Mouse (Mus musculus): ENCODE results near the gene Stk11. TPM values are rescaled to one million over a fixed set of nuclear protein-coding genes. Genes with fewer than 3 reads are reported as not detected.

Stk11 gene
- polyA plus RNA-seq, 1 experiment from 2014 or later = 33.5 TPM

GRCm38 (mm10) chr10:80087483-80087882 is 28.1 kb upstream of the Stk11 start:
- Histone ChIP-seq H3K4me1 (replicated peaks; ENCODE audit: control insufficient read depth, insufficient read depth, low read length) (peaks cover 9% of the 10 kb centered on the region; the same call in 1 of the 2 replicates), H3K4me3 (ENCODE audit: low read depth, low read length) (no peak overlapping the region), H3K36me3 (ENCODE audit: control insufficient read depth, insufficient read depth, low read length) (peaks cover 7% of the 10 kb centered on the region; the same call in 1 of the 2 replicates), H3K9ac (ENCODE audit: low read depth, low read length) (0 out of 2 replicates have a peak overlapping the region, but pooled peaks have one; percentile 25), H3K27ac (ENCODE audit: low read depth, low read length) (no peak overlapping the region; the same call in 1 of the 2 replicates), H3K27me3 (replicated peaks; ENCODE audit: control insufficient read depth, insufficient read depth, low read length) (no peaks in the 10 kb centered on the region), H3K4me2 (no peak overlapping the region), H3K9me3 (ENCODE audit: control insufficient read depth, low read length) (no peaks in the 10 kb centered on the region)
- WGBS = 72% methylated on average over 8 of the region's 8 CpGs
- DNase-seq (ENCODE audit: low spot score) (no peak), ATAC-seq (replicated peaks; ENCODE audit: low FRiP score) (no peak)

DNA sequence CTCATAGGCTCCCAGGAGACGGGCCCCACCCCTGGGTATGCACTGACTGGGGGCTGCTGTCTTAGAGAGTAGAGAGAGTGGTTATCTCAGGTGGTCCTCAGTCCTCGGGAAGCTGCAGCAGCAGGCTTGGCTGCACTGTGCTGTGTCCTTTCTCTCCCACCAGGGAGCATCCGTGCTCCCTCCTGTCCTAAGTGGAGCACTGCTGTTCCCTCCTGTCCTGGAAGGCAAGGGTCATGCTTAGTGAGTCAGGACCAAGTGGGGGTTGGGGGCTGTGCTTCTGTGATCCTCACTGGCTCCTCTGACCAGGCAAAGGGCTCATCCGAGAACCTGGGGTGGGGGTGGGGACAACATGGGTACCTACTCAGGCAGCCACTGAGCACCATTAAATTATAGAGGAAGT is 26.5 kb upstream of the Stk11 start:
- Histone ChIP-seq H3K9ac (ENCODE audit: low read depth, low read length) (no peak overlapping the region; the same call in 1 of the 2 replicates), H3K36me3 (ENCODE audit: control insufficient read depth, insufficient read depth, low read length) (peaks cover 4% of the 10 kb centered on the region; the same call in 1 of the 2 replicates), H3K4me2 (no peak overlapping the region), H3K9me3 (ENCODE audit: control insufficient read depth, low read length) (no peaks in the 10 kb centered on the region), H3K4me1 (replicated peaks; ENCODE audit: control insufficient read depth, insufficient read depth, low read length) (peaks cover 9% of the 10 kb centered on the region; the same call in 1 of the 2 replicates), H3K4me3 (ENCODE audit: low read depth, low read length) (no peak overlapping the region), H3K27me3 (replicated peaks; ENCODE audit: control insufficient read depth, insufficient read depth, low read length) (no peaks in the 10 kb centered on the region), H3K27ac (ENCODE audit: low read depth, low read length) (no peak overlapping the region)
- 39% methylated on average over 4 of the region's 4 CpGs for WGBS
- ATAC-seq (replicated peaks; ENCODE audit: low FRiP score) (0 out of 2 replicates have a peak, but pooled peaks have one; percentile 21), DNase-seq (ENCODE audit: low spot score) (no peak)

GRCm38 (mm10) chr10:80091527-80091926 is 24.1 kb upstream of the Stk11 start:
- no peak overlapping the region for H3K27ac ChIP-seq (ENCODE audit: low read depth, low read length)

DNA sequence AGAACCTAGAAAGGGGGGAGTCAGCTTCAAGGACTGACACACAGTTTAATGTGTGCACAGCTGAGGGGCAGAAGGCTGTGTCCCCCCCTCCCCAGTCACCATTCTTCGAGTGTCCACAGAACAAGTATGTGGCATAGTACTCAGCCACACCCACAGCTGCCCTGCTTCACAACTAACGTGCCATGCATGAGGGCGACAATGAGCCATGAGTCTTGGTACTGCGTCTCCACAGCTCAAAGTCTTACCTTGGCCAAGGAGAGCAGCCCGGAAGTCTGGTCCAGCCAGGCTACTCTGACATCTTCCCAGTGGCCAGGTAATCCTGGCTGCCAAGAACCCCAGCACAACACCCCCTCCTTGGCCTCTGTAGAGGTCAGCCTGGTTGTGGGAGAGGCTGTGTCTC is 22.9 kb upstream of the Stk11 start:
- Histone ChIP-seq H3K36me3 (ENCODE audit: control insufficient read depth, insufficient read depth, low read length) (no peaks in the 10 kb centered on the region; the same call in 1 of the 2 replicates), H3K4me3 (ENCODE audit: low read depth, low read length) (no peak overlapping the region), H3K9me3 (ENCODE audit: control insufficient read depth, low read length) (no peaks in the 10 kb centered on the region), H3K9ac (ENCODE audit: low read depth, low read length) (no peak overlapping the region; the same call in 1 of the 2 replicates), H3K27ac (ENCODE audit: low read depth, low read length) (no peak overlapping the region), H3K27me3 (replicated peaks; ENCODE audit: control insufficient read depth, insufficient read depth, low read length) (no peaks in the 10 kb centered on the region), H3K4me1 (replicated peaks; ENCODE audit: control insufficient read depth, insufficient read depth, low read length) (peaks cover 27% of the 10 kb centered on the region), H3K4me2 (no peak overlapping the region)
- 84% methylated on average over 5 of the region's 5 CpGs for WGBS
- no peak for DNase-seq (ENCODE audit: low spot score)
- ATAC-seq (replicated peaks; ENCODE audit: low FRiP score) = no peak

More at GRCm38 (mm10) chr10:80091527-80091926, 24.1 kb upstream of the Stk11 start:
- no peak overlapping the region for H3K9ac ChIP-seq (ENCODE audit: low read depth, low read length)
- DNase-seq (ENCODE audit: low spot score) = no peak
- H3K4me1 ChIP-seq (replicated peaks; ENCODE audit: control insufficient read depth, insufficient read depth, low read length) = peaks cover 19% of the 10 kb centered on the region
- no peak overlapping the region for H3K4me2 ChIP-seq
- no peaks in the 10 kb centered on the region; the same call in 1 of the 2 replicates for H3K36me3 ChIP-seq (ENCODE audit: control insufficient read depth, insufficient read depth, low read length)
- H3K4me3 ChIP-seq (ENCODE audit: low read depth, low read length) = no peak overlapping the region
- H3K9me3 ChIP-seq (ENCODE audit: control insufficient read depth, low read length) = no peaks in the 10 kb centered on the region
- no peaks in the 10 kb centered on the region for H3K27me3 ChIP-seq (replicated peaks; ENCODE audit: control insufficient read depth, insufficient read depth, low read length)
- no peak for ATAC-seq (replicated peaks; ENCODE audit: low FRiP score)
- 94% methylated on average over 6 of the region's 6 CpGs for WGBS

DNA sequence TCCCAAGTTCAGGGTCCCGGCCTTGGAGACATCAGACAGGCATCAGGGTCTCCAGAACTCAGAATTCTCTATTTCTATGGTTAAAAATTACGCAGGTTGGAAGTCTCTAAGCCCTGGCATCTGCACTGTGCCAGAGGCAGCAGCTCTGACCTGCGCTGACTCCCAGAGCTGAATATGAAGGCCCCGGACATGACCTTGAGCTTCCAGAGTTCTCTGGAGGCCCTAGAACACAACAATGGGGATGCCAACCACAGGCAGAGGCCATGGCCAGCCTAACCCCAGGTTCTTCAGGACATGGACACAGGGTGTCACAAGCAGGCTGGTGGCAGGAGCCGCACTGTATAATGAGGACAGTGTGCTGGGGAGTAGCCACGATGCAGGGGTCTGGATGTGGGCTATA is 21.5 kb upstream of the Stk11 start:
- ATAC-seq (replicated peaks; ENCODE audit: low FRiP score) = no peak
- H3K9me3 ChIP-seq (ENCODE audit: control insufficient read depth, low read length) = no peaks in the 10 kb centered on the region
- no peak overlapping the region for H3K4me3 ChIP-seq (ENCODE audit: low read depth, low read length)
- no peak overlapping the region for H3K27ac ChIP-seq (ENCODE audit: low read depth, low read length)
- no peaks in the 10 kb centered on the region; the same call in 1 of the 2 replicates for H3K36me3 ChIP-seq (ENCODE audit: control insufficient read depth, insufficient read depth, low read length)
- WGBS = 90% methylated on average over 6 of the region's 6 CpGs
- H3K9ac ChIP-seq (ENCODE audit: low read depth, low read length) = no peak overlapping the region
- H3K4me1 ChIP-seq (replicated peaks; ENCODE audit: control insufficient read depth, insufficient read depth, low read length) = peaks cover 38% of the 10 kb centered on the region
- no peak overlapping the region for H3K4me2 ChIP-seq
- H3K27me3 ChIP-seq (replicated peaks; ENCODE audit: control insufficient read depth, insufficient read depth, low read length) = no peaks in the 10 kb centered on the region
- DNase-seq (ENCODE audit: low spot score) = no peak

DNA sequence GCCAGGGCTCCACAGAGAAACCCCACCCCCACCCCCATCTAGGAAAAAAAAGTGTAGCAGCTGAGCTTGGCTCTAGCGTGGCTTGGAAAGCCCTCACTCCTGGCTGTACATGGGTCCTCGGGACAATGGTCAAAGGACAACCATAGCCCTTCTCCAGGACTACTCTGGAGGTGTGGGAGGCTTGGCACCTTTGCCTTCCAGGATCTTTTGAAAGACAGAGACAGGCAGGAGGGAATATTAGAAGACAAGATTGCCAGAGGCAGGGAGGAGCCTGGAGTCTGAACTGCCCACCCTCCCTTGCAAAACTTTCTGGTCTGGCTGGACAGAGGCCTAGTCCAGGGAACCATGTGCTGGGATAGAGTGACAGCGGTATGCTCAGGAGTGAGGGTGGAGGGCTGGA is 20.9 kb upstream of the Stk11 start:
- no peaks in the 10 kb centered on the region; the same call in 1 of the 2 replicates for H3K36me3 ChIP-seq (ENCODE audit: control insufficient read depth, insufficient read depth, low read length)
- no peak overlapping the region for H3K9ac ChIP-seq (ENCODE audit: low read depth, low read length)
- H3K27me3 ChIP-seq (replicated peaks; ENCODE audit: control insufficient read depth, insufficient read depth, low read length) = no peaks in the 10 kb centered on the region
- ATAC-seq (replicated peaks; ENCODE audit: low FRiP score) (no peak), DNase-seq (ENCODE audit: low spot score) (no peak)
- no peak overlapping the region for H3K27ac ChIP-seq (ENCODE audit: low read depth, low read length)
- H3K9me3 ChIP-seq (ENCODE audit: control insufficient read depth, low read length) = no peaks in the 10 kb centered on the region
- peaks cover 41% of the 10 kb centered on the region for H3K4me1 ChIP-seq (replicated peaks; ENCODE audit: control insufficient read depth, insufficient read depth, low read length)
- no peak overlapping the region for H3K4me3 ChIP-seq (ENCODE audit: low read depth, low read length)
- H3K4me2 ChIP-seq = no peak overlapping the region
- 79% methylated on average over 3 of the region's 3 CpGs for WGBS

DNA sequence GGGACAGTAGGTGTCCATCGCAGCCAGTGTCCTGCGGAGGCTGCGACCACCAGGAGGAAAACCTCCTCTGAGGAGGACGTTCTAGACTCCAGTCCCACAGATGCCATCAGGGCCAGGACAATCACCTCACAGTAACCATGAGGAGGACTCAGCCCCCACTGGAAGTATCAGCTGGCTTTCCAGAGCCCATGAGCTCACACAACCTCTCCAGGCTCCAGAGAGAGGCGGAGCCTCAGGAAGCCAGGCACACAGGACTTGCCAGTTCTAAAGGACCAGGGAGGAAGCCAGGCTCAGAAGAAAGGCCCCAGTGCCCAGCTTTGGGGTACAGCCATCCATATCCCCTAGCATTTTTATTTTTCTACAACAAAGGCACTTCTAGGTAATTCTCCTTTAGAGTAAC is 20.1 kb upstream of the Stk11 start:
- no peak overlapping the region for H3K4me2 ChIP-seq
- DNase-seq (ENCODE audit: low spot score) = no peak
- 87% methylated on average over 5 of the region's 5 CpGs for WGBS
- H3K4me3 ChIP-seq (ENCODE audit: low read depth, low read length) = no peak overlapping the region
- peaks cover 48% of the 10 kb centered on the region for H3K4me1 ChIP-seq (replicated peaks; ENCODE audit: control insufficient read depth, insufficient read depth, low read length)
- ATAC-seq (replicated peaks; ENCODE audit: low FRiP score) = no peak
- no peak overlapping the region for H3K27ac ChIP-seq (ENCODE audit: low read depth, low read length)
- no peaks in the 10 kb centered on the region for H3K9me3 ChIP-seq (ENCODE audit: control insufficient read depth, low read length)
- H3K9ac ChIP-seq (ENCODE audit: low read depth, low read length) = no peak overlapping the region
- H3K27me3 ChIP-seq (replicated peaks; ENCODE audit: control insufficient read depth, insufficient read depth, low read length) = no peaks in the 10 kb centered on the region
- H3K36me3 ChIP-seq (ENCODE audit: control insufficient read depth, insufficient read depth, low read length) = no peaks in the 10 kb centered on the region; the same call in 1 of the 2 replicates

DNA sequence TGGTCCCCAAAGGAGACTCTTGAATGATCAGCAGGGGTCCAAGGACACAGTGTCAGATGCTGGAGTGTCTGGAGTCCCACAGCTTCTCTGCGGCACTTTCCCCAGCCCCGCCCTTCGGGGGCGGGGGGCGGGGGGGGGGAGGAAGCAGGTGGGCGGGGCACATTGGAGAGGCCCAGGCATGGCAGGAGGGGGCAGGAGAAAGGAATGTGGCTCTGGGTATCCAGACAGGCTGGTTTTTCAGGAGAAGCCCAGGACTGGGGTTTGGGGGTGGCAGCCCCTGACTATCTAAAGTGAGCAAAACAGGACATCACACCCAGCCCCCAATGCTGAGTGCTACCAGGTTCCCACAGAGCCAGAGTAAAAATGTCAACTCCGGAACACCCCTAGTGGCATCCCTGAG is 18.3 kb upstream of the Stk11 start:
- Histone ChIP-seq H3K27ac (ENCODE audit: low read depth, low read length) (no peak overlapping the region), H3K9ac (ENCODE audit: low read depth, low read length) (peak overlapping the region; percentile 7; the same call in 1 of the 2 replicates), H3K9me3 (ENCODE audit: control insufficient read depth, low read length) (no peaks in the 10 kb centered on the region), H3K4me3 (ENCODE audit: low read depth, low read length) (0 out of 2 replicates have a peak overlapping the region, but pooled peaks have one; percentile 21), H3K36me3 (ENCODE audit: control insufficient read depth, insufficient read depth, low read length) (no peaks in the 10 kb centered on the region; the same call in 1 of the 2 replicates), H3K4me1 (replicated peaks; ENCODE audit: control insufficient read depth, insufficient read depth, low read length) (peaks cover 61% of the 10 kb centered on the region), H3K4me2 (peak overlapping the region; percentile 41), H3K27me3 (replicated peaks; ENCODE audit: control insufficient read depth, insufficient read depth, low read length) (no peaks in the 10 kb centered on the region)
- 12% methylated on average over 7 of the region's 7 CpGs for WGBS
- DNase-seq (ENCODE audit: low spot score) = no peak
- peak; percentile 57 for ATAC-seq (replicated peaks; ENCODE audit: low FRiP score)

GRCm38 (mm10) chr10:80098630-80099029 is 17.0 kb upstream of the Stk11 start:
- H3K9ac ChIP-seq (ENCODE audit: low read depth, low read length) = peak overlapping the region; percentile 15; the same call in 1 of the 2 replicates
- peaks cover 70% of the 10 kb centered on the region for H3K4me1 ChIP-seq (replicated peaks; ENCODE audit: control insufficient read depth, insufficient read depth, low read length)
- peak overlapping the region; percentile 26 for H3K4me2 ChIP-seq
- H3K9me3 ChIP-seq (ENCODE audit: control insufficient read depth, low read length) = no peaks in the 10 kb centered on the region
- H3K27me3 ChIP-seq (replicated peaks; ENCODE audit: control insufficient read depth, insufficient read depth, low read length) = no peaks in the 10 kb centered on the region
- 78% methylated on average over 5 of the region's 5 CpGs for WGBS
- DNase-seq (ENCODE audit: low spot score) = no peak
- no peaks in the 10 kb centered on the region; the same call in 1 of the 2 replicates for H3K36me3 ChIP-seq (ENCODE audit: control insufficient read depth, insufficient read depth, low read length)
- 0 out of 2 replicates have a peak overlapping the region, but pooled peaks have one; percentile 1 for H3K27ac ChIP-seq (ENCODE audit: low read depth, low read length)
- ATAC-seq (replicated peaks; ENCODE audit: low FRiP score) = no peak
- H3K4me3 ChIP-seq (ENCODE audit: low read depth, low read length) = no peak overlapping the region

Measured in liver, embryonic 11.5 days (tissue).